Mouse (Mus musculus) thymus, adult 2 months (tissue): ENCODE results near the gene Ddr1. TPM values are rescaled to one million over a fixed set of nuclear protein-coding genes. Genes with fewer than 3 reads are reported as not detected.

ENCODE experiments used
- DNase-seq: peaks from one replicate; pipeline ENCODE4 v3.0.0; 2021
- H3K27ac ChIP-seq: fragments of 200-500 bp; 2 replicates; pipeline ENCODE4 v1.5.1; 2012; ENCODE audit warnings: low read length, control low read depth; ENCODE audit not compliant: control insufficient read depth, insufficient read depth
- H3K27me3 ChIP-seq: fragments of 200-500 bp; 2 replicates; pipeline ENCODE4 v1.6.1; 2012; ENCODE audit warnings: mild to moderate bottlenecking, low read length, moderate library complexity, mixed read lengths; ENCODE audit not compliant: control insufficient read depth, insufficient read depth
- H3K36me3 ChIP-seq: fragments of 200-500 bp; 2 replicates; pipeline ENCODE4 v1.6.1; 2012; ENCODE audit warnings: mild to moderate bottlenecking, low read length, moderate library complexity; ENCODE audit not compliant: control insufficient read depth, insufficient read depth
- H3K4me1 ChIP-seq: fragments of 200-500 bp; replicated peaks from 2 replicates; pipeline ENCODE4 v1.6.1; 2012; ENCODE audit warnings: low read length; ENCODE audit not compliant: control insufficient read depth, insufficient read depth
- H3K4me3 ChIP-seq: fragments of 200-500 bp; 2 replicates; pipeline ENCODE4 v1.5.1; 2012; ENCODE audit warnings: mild to moderate bottlenecking, low read length, control low read depth, moderate library complexity; ENCODE audit not compliant: control insufficient read depth, insufficient read depth
- CTCF ChIP-seq: fragments of 200-500 bp; IDR thresholded peaks from 2 replicates; pipeline ENCODE4 v1.5.1; 2012; ENCODE audit warnings: mild to moderate bottlenecking, control low read depth, low read length, moderate library complexity, borderline replicate concordance; ENCODE audit not compliant: control insufficient read depth, poor library complexity, insufficient read depth; ENCODE audit errors: extremely low read depth
- POLR2A ChIP-seq: fragments of 200-500 bp; IDR thresholded peaks from 2 replicates; pipeline ENCODE4 v1.6.1; 2012; ENCODE audit warnings: mild to moderate bottlenecking, low read length, control low read depth, moderate library complexity; ENCODE audit not compliant: control insufficient read depth, poor library complexity, insufficient read depth; ENCODE audit errors: extremely low read depth
- WGBS: fragments of 180-500 bp; shearing (Covaris S2); methylation state at CpG from one replicate; pipeline ENCODE4 v1.1.7; 2018; 5-methylcytosine and 5-hydroxymethylcytosine counted together
- polyA plus RNA-seq: library from polyadenylated mRNA; depleted of rRNA; stranded (reverse); fragments of >200 nt; gene quantifications from 2 replicates; pipeline ENCODE4 v1.2.3, GENCODE M21; 2012

Gene Ddr1
- polyA plus RNA-seq, 1 experiment = 43.6 TPM

DNA sequence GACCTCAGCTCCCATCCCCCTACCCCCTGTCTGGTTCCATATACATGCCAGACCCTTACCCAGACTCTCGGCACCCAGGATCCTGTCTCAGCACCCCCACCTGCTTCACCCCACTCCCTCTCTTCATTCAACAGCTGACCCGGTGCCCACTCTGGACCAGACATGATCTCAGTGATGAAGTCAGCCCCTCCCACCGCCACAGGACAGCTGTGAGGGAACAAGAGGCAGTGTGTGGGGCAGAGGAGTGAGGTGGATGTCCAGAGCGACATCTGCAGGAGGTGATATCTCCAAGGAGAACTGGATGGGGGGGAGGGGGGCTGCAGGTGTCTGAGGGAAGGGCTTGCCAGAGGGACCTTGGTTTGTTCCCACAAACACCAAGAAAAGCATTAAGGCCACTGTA, 12.6 kb downstream of the Ddr1 start:
- no peak for TF ChIP-seq POLR2A
- no peak for TF ChIP-seq CTCF
- 65% methylated on average over 4 of the region's 4 CpGs for WGBS
- H3K27me3 ChIP-seq = no peaks in the 10 kb centered on the region; the same call in 1 of the 2 replicates
- no peak overlapping the region for H3K27ac ChIP-seq
- DNase-seq = no peak
- H3K4me1 ChIP-seq = peaks cover 5% of the 10 kb centered on the region; the same call in 1 of the 2 replicates
- no peak overlapping the region for H3K4me3 ChIP-seq
- no peaks in the 10 kb centered on the region for H3K36me3 ChIP-seq

DNA sequence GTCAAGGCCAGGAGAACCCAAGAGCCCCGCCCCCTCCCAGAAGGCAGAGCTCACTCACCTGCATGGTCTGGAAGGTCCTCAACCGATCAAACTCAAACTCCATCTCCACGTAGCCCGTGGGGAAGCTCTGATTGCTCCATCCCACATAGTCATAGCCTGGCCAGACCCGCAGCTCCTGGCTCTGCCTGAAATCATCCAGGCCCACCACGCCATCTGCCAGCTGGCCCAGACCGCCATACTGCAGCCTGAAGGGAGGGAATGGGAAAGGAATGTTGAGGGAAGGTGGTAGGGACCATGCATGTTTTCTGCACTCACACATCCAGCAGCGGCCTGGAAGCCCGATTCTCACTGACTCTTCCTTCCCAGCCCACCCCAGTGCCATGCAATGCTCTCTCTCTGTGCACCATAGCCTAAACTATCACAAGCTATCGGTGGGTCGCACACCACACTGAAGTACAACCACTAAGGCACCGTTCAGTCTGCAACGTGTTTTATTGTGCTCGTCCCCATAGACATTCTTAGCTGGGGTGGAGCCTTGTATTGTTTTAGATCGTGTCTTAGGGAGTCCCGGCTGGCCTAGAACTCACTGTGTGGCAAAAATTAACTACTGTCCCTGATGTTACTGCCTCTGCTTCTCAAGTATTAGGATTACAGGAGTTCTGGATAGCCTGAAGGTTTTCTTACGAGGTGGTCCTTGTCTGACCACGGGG, 14.3 kb downstream of the Ddr1 start:
- WGBS = 94% methylated on average over 18 of the region's 18 CpGs
- DNase-seq = no peak
- peaks cover 7% of the 10 kb centered on the region; the same call in 1 of the 2 replicates for H3K4me1 ChIP-seq
- no peaks in the 10 kb centered on the region; the same call in 1 of the 2 replicates for H3K27me3 ChIP-seq
- H3K4me3 ChIP-seq = no peak overlapping the region
- TF ChIP-seq POLR2A = no peak
- no peak for TF ChIP-seq CTCF
- no peak overlapping the region for H3K27ac ChIP-seq
- no peaks in the 10 kb centered on the region for H3K36me3 ChIP-seq

DNA sequence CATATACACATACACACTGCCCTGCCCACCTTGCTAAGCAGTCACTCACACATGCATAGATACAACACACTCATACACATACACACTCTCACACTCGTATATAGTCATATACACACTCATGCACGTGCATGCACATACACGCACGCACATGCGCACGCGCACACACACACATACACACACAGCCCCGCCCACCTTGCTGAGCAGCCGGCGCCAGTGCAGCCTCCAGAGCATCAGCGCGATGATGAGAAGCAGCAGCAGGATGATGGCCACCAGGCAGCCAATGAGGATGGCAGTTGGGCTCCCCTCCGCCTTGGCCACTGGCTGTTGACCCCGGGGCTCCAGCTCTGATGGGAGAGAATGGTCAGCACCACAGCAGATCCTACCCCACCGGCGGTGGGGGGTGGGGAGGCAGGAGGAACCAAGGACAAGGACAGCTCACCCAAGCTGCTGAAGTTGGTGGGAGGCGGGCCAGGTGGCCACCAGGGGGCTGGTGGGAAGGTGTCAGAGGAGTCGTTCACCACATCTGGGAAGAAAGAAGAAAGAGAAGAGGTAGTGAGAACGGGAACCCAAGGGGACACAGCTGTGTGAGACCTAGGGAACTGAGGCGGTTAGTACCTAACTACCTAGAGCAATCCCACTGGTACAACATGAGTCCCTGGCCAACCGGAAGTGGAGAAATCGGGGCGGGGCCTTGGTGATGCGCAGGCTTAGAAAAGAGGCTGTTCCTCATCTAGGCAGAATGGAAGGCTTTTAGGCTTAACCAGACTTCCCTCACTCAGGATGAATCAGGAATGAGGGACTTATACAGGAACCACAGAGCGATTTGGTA, 15.9 kb downstream of the Ddr1 start:
- H3K27me3 ChIP-seq = no peaks in the 10 kb centered on the region; the same call in 1 of the 2 replicates
- WGBS = 71% methylated on average over 25 of the region's 25 CpGs
- H3K36me3 ChIP-seq = no peaks in the 10 kb centered on the region
- DNase-seq = no peak
- TF ChIP-seq CTCF = no peak
- no peak for TF ChIP-seq POLR2A
- no peak overlapping the region for H3K4me3 ChIP-seq
- H3K4me1 ChIP-seq = peaks cover 7% of the 10 kb centered on the region; the same call in 1 of the 2 replicates
- no peak overlapping the region for H3K27ac ChIP-seq

DNA sequence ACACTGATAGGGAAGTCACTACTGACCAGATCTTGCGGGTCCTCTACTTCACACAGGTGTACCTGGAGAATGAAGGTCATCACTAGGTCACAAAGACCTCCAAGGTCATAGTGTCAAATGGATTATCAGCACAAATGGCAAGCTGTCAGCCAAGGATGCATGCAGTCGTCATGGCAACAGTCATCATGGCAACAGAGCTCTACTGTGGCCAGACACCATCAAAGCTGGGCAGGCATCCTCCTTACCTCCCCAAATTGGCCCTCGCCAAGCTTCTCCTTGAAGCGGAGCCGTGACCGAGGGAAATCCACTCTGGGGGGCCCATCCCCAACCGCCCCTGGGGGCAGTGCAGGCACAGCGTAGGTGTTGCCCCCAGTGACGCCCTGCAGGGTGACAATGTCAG, 19.4 kb downstream of the Ddr1 start:
- 72% methylated on average over 9 of the region's 9 CpGs for WGBS
- Histone ChIP-seq H3K27me3 (no peaks in the 10 kb centered on the region; the same call in 1 of the 2 replicates), H3K36me3 (no peaks in the 10 kb centered on the region), H3K4me1 (peaks cover 7% of the 10 kb centered on the region; the same call in 1 of the 2 replicates), H3K27ac (no peak overlapping the region), H3K4me3 (no peak overlapping the region)
- no peak for TF ChIP-seq CTCF
- TF ChIP-seq POLR2A = no peak
- DNase-seq = no peak

DNA sequence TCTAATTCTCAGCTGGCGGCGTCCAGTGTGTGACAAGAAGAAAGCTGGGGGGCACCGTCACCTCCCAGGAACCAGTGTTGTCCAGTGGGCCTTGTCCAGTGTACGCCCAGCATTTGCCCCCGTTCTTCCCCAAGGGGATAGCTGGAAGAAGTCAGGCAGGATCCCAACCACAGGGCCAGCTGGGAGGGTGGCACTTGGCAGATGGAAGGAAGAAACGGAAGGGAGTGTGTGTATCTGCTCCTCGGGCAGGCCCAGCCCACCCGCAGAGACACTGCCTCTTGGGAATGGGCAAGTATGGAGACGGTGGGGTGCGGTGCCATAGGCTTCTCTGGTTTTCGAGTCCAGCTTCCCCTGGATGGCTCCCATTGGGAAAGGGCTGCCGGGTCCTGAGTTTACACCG, 22.4 kb downstream of the Ddr1 start:
- Histone ChIP-seq H3K36me3 (no peaks in the 10 kb centered on the region), H3K4me1 (0 out of 2 replicates have a peak, but pooled peaks cover 2% of the 10 kb centered on the region), H3K27me3 (no peaks in the 10 kb centered on the region; the same call in 1 of the 2 replicates), H3K4me3 (no peak overlapping the region), H3K27ac (no peak overlapping the region)
- no peak for DNase-seq
- 92% methylated on average over 13 of the region's 13 CpGs for WGBS
- TF ChIP-seq POLR2A (no peak), CTCF (no peak)

DNA sequence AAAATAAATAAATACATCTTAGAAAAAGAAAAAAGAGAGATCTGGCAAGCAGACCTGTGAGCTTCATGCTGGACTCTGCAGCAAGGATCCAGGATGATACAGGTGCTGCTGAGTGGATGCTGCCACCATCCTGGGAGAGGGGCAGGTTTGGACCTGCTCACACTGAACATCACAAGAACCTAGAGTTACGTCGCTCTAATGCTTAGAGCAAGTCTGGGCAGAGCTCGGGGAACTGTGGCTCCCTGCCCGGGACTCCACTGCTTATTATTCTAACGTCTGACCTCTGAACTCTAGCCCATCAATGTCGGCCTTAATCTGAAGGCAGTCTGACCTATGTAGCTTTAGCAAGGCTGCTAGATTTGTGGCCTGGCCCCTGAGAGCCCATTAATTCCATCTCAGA, 23.8 kb downstream of the Ddr1 start:
- WGBS = 73% methylated on average over 6 of the region's 6 CpGs

More for the DNA sequence above, 23.8 kb downstream of the Ddr1 start:
- no peak overlapping the region for H3K4me3 ChIP-seq
- no peaks in the 10 kb centered on the region for H3K4me1 ChIP-seq
- no peak for TF ChIP-seq POLR2A
- TF ChIP-seq CTCF = no peak
- no peak for DNase-seq
- no peaks in the 10 kb centered on the region; the same call in 1 of the 2 replicates for H3K27me3 ChIP-seq
- no peak overlapping the region for H3K27ac ChIP-seq
- no peaks in the 10 kb centered on the region for H3K36me3 ChIP-seq
